Mouse (Mus musculus) macrophage (primary cell): Measurements from ENCODE around the gene Itpa. TPM values are rescaled to one million over a fixed set of nuclear protein-coding genes. Genes with fewer than 3 reads are reported as not detected.

Experiments
- H3K27ac ChIP-seq: fragments of 350-480 bp; formaldehyde crosslinking; 2 replicates; pipeline ENCODE4 v1.9.0; 2021
- H3K36me3 ChIP-seq: fragments of 350-480 bp; formaldehyde crosslinking; 2 replicates; pipeline ENCODE4 v1.9.0; 2021; ENCODE audit errors: inconsistent target
- H3K4me3 ChIP-seq: fragments of 350-480 bp; formaldehyde crosslinking; 2 replicates; pipeline ENCODE4 v1.9.0; 2021; ENCODE audit errors: inconsistent target
- H3K79me2 ChIP-seq: fragments of 350-480 bp; formaldehyde crosslinking; 2 replicates; pipeline ENCODE4 v1.9.0; 2021; ENCODE audit errors: inconsistent target
- WGBS: methylation state at CpG from one replicate; pipeline ENCODE4 v1.1.7; 2026; ENCODE audit warnings: inconsistent platforms; ENCODE audit not compliant: missing documents; 5-methylcytosine and 5-hydroxymethylcytosine counted together
- polyA plus RNA-seq: library from polyadenylated mRNA; stranded (reverse); fragments of 250-400 nt; gene quantifications from 3 replicates; pipeline ENCODE4 v1.2.4, GENCODE M21; 2018; ENCODE audit warnings: inconsistent platforms

Gene Itpa
- polyA plus RNA-seq, 1 experiment from 2014 or later: 15.9 TPM

GRCm38 (mm10) chr2:130728906-130729585, 61.6 kb downstream of the Itpa start:
- Histone ChIP-seq H3K79me2 (no peaks in the 10 kb centered on the region), H3K27ac (peak overlapping the region; percentile 52), H3K36me3 (peaks cover 27% of the 10 kb centered on the region), H3K4me3 (no peak overlapping the region)
- WGBS: 93% methylated on average over 2 of the region's 2 CpGs

- no peaks in the 10 kb centered on the region for H3K79me2 ChIP-seq
- no peak overlapping the region for H3K4me3 ChIP-seq
- H3K36me3 ChIP-seq: peaks cover 23% of the 10 kb centered on the region
- peak overlapping the region; percentile 52 for H3K27ac ChIP-seq
- WGBS: 31% methylated on average over 9 of the region's 9 CpGs
Measured at GRCm38 (mm10) chr2:130730746-130731145, 63.3 kb downstream of the Itpa start.

Other genes with a start within 250 kb of the Itpa start
- 40.1 to 54.6 TPM (median 47.9 TPM) in 3 replicates for gene Vps16, start 243.3 kb upstream of the Itpa start, polyA plus RNA-seq
- 9.0 to 12.8 TPM (median 11.4 TPM) in 3 replicates for gene Pced1a, start 242.9 kb upstream of the Itpa start, polyA plus RNA-seq
- gene Ptpra, start 217.3 kb upstream of the Itpa start, polyA plus RNA-seq: 146 to 403 TPM (median 209 TPM) in 3 replicates
- 14.0 to 43.6 TPM (median 23.4 TPM) in 3 replicates for gene Mrps26, start 103.9 kb upstream of the Itpa start, polyA plus RNA-seq
- not detected in 3 replicates for gene Oxt, start 91.4 kb upstream of the Itpa start, polyA plus RNA-seq
- not detected in 3 replicates for gene Avp, start 85.1 kb upstream of the Itpa start, polyA plus RNA-seq
- gene Fastkd5, start 37.6 kb upstream of the Itpa start, polyA plus RNA-seq: 5.1 to 6.4 TPM (median 6.0 TPM) in 3 replicates
- 3.2 to 4.9 TPM (median 3.9 TPM) in 3 replicates for gene Ubox5, start 37.6 kb upstream of the Itpa start, polyA plus RNA-seq
- 1.2 to 1.6 TPM (median 1.4 TPM) in 3 replicates for gene Lzts3, start 24.8 kb upstream of the Itpa start, polyA plus RNA-seq
- 102 to 199 TPM (median 109 TPM) in 3 replicates for gene Ddrgk1, start 3.0 kb upstream of the Itpa start, polyA plus RNA-seq
- gene Slc4a11, start 29.9 kb downstream of the Itpa start, polyA plus RNA-seq: 0.10 to 0.53 TPM (median 0.38 TPM) in 3 replicates
- 12.1 to 15.5 TPM (median 12.6 TPM) in 3 replicates for gene 4930402H24Rik, start 238.8 kb downstream of the Itpa start, polyA plus RNA-seq
- gene Atrn, start 238.9 kb downstream of the Itpa start, polyA plus RNA-seq: 10.6 to 13.5 TPM (median 13.4 TPM) in 3 replicates